Mouse (Mus musculus) liver, adult 2 months (tissue): ENCODE measurements around the gene Sdk2.

ENCODE experiments used
- CTCF ChIP-seq: fragments of 200-500 bp; IDR thresholded peaks from 2 replicates; pipeline ENCODE4 v1.5.1; 2011; ENCODE audit warnings: low read depth, low read length, control low read depth
- POLR2A ChIP-seq: fragments of 200-500 bp; IDR thresholded peaks from 2 replicates; pipeline ENCODE4 v1.6.1; 2011; ENCODE audit warnings: low read length, control low read depth; ENCODE audit not compliant: insufficient read depth; ENCODE audit errors: extremely low read depth

- TF ChIP-seq POLR2A (no peak), CTCF (no peak)
Observed at GRCm38 (mm10) chr11:114061946-114062345, 4.9 kb downstream of the Sdk2 start.
